Mouse (Mus musculus): ENCODE measurements at regions not wholly inside any gene's neighbourhood (a gene's known extent, or its start where the extent isn't known, plus 50 kb on each side); places are given as distances from the start of the nearest gene placed in this dataset.

DNA sequence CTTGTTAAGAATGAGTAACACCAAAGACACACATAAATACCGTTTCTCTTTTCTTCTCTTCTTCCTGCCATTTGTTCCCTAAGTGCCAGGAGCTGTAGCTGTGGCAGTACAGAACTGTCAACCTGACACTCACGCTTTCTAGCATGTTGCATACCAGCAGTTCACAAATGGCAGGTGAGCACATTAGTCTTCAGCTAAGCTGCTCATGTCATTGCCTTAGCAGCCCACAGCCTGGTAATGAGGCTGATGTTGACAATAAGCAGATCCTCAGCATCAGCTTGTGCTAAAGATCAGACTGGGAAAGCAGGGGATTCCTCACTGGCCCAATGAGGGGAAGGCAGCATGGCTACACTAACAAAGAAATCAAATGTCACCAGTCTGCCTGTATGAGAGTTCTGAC lies 190.4 kb upstream of the Chl1 start:
- TF ChIP-seq CTCF (IDR thresholded peaks at IDR 0.05; ENCODE audit: borderline replicate concordance, extremely low read depth, insufficient read depth, insufficient read length) (no peak), POLR2A (IDR thresholded peaks at IDR 0.05; ENCODE audit: borderline replicate concordance, extremely low read depth, insufficient read depth, insufficient read length, poor library complexity, severe bottlenecking) (no peak)
